In genomic region chr13:63512411-63512810, GRCm38 (mm10) we compare ENCODE assay signal across 16 mouse cellular contexts. TPM values are rescaled to one million over a fixed set of nuclear protein-coding genes. Genes with fewer than 3 reads are reported as not detected.
DNase-seq lines count a peak whose midpoint lies in the region; ATAC-seq lines count a peak whose summit lies in the region.
"Had no signal": no experiment of that assay in that cellular context is flagged by ENCODE, and none has a peak within 500 bp of the region (broad histone marks: within the 10 kb centered on the region; RNA-seq: fewer than 3 reads in every experiment).

No protein-coding gene starts in this region.

- no peak overlapping the region for H3K4me3 ChIP-seq in heart, embryonic 13.5 days
- no peak overlapping the region for H3K4me3 ChIP-seq in midbrain, embryonic 12.5 days
- H3K4me3 ChIP-seq in midbrain, embryonic 16.5 days (ENCODE audit: low read depth, low read length), result no peak overlapping the region
- H3K4me3 ChIP-seq in neural tube, embryonic 11.5 days (ENCODE audit: low read depth, low read length), result no peak overlapping the region
- H3K4me3 ChIP-seq: gastrocnemius, adult 2 months; liver, embryonic 13.5 days had no signal

- no peak for ATAC-seq in heart, embryonic 13.5 days (ENCODE audit: extremely low read depth, insufficient number of reproducible peaks, low FRiP score, low TSS enrichment)
- ATAC-seq in midbrain, embryonic 12.5 days (ENCODE audit: low FRiP score, low read depth), result peak; percentile 41; the same call in 1 of the 2 replicates
- no peak for ATAC-seq in midbrain, embryonic 16.5 days
- ATAC-seq in neural tube, embryonic 11.5 days (ENCODE audit: insufficient read depth, low FRiP score, low TSS enrichment), result no peak
- ATAC-seq: forebrain, postnatal 0 days had no signal

- no peak overlapping the region for H3K9ac ChIP-seq in heart, embryonic 13.5 days
- H3K9ac ChIP-seq in midbrain, embryonic 12.5 days (replicated peaks), result no peak overlapping the region
- no peak overlapping the region for H3K9ac ChIP-seq in midbrain, embryonic 16.5 days (ENCODE audit: low read depth, low read length)
- H3K9ac ChIP-seq in neural tube, embryonic 11.5 days (ENCODE audit: low read length), result no peak overlapping the region
- H3K9ac ChIP-seq: forebrain, postnatal 0 days; liver, embryonic 13.5 days had no signal

- H3K36me3 ChIP-seq in heart, embryonic 13.5 days, result peaks cover 98% of the 10 kb centered on the region
- peaks cover 79% of the 10 kb centered on the region for H3K36me3 ChIP-seq in midbrain, embryonic 12.5 days
- peaks cover 27% of the 10 kb centered on the region for H3K36me3 ChIP-seq in midbrain, embryonic 16.5 days (ENCODE audit: control insufficient read depth, insufficient read depth, low read length)
- peaks cover 33% of the 10 kb centered on the region for H3K36me3 ChIP-seq in neural tube, embryonic 11.5 days (ENCODE audit: control insufficient read depth, insufficient read depth, low read length)

- H3K4me1 ChIP-seq in heart, embryonic 13.5 days, result peaks cover 15% of the 10 kb centered on the region
- H3K4me1 ChIP-seq in midbrain, embryonic 12.5 days, result peaks cover 45% of the 10 kb centered on the region
- peaks cover 12% of the 10 kb centered on the region; the same call in 1 of the 2 replicates for H3K4me1 ChIP-seq in midbrain, embryonic 16.5 days (ENCODE audit: control insufficient read depth, insufficient read depth, low read length)
- H3K4me1 ChIP-seq in neural tube, embryonic 11.5 days (ENCODE audit: control insufficient read depth, insufficient read depth, low read length), result peaks cover 29% of the 10 kb centered on the region
- H3K4me1 ChIP-seq: liver, embryonic 13.5 days had no signal

- H3K4me2 ChIP-seq in heart, embryonic 13.5 days, result no peak overlapping the region
- no peak overlapping the region for H3K4me2 ChIP-seq in midbrain, embryonic 12.5 days (replicated peaks)
- H3K4me2 ChIP-seq in midbrain, embryonic 16.5 days (ENCODE audit: low read length), result no peak overlapping the region
- no peak overlapping the region for H3K4me2 ChIP-seq in neural tube, embryonic 11.5 days (ENCODE audit: low read depth)
- H3K4me2 ChIP-seq: liver, embryonic 13.5 days had no signal

- no peaks in the 10 kb centered on the region for H3K27me3 ChIP-seq in heart, embryonic 13.5 days (replicated peaks)
- no peaks in the 10 kb centered on the region for H3K27me3 ChIP-seq in midbrain, embryonic 12.5 days
- H3K27me3 ChIP-seq in midbrain, embryonic 16.5 days (ENCODE audit: control insufficient read depth, insufficient read depth, low read depth, low read length), result no peaks in the 10 kb centered on the region
- H3K27me3 ChIP-seq in neural tube, embryonic 11.5 days (ENCODE audit: control insufficient read depth, insufficient read depth, low read length), result no peaks in the 10 kb centered on the region
- H3K27me3 ChIP-seq: liver, embryonic 13.5 days had no signal

- WGBS in heart, embryonic 13.5 days, result 55% methylated on average over 6 of the region's 6 CpGs
- 36% methylated on average over 5 of the region's 6 CpGs for WGBS in midbrain, embryonic 12.5 days
- 29% methylated on average over 6 of the region's 6 CpGs for WGBS in midbrain, embryonic 16.5 days
- WGBS in neural tube, embryonic 11.5 days, result 25% methylated on average over 6 of the region's 6 CpGs

- peak overlapping the region; percentile 53 for H3K27ac ChIP-seq in heart, embryonic 13.5 days (replicated peaks)
- H3K27ac ChIP-seq in midbrain, embryonic 12.5 days (replicated peaks), result no peak overlapping the region
- no peak overlapping the region for H3K27ac ChIP-seq in midbrain, embryonic 16.5 days (ENCODE audit: low read length)
- no peak overlapping the region for H3K27ac ChIP-seq in neural tube, embryonic 11.5 days (ENCODE audit: low read depth, low read length)
- H3K27ac ChIP-seq: gastrocnemius, adult 2 months; liver, embryonic 13.5 days had no signal

- H3K9me3 ChIP-seq in heart, embryonic 13.5 days, result no peaks in the 10 kb centered on the region
- H3K9me3 ChIP-seq in midbrain, embryonic 12.5 days, result no peaks in the 10 kb centered on the region
- no peaks in the 10 kb centered on the region for H3K9me3 ChIP-seq in midbrain, embryonic 16.5 days (replicated peaks; ENCODE audit: control insufficient read depth, low read length, poor library complexity, severe bottlenecking)
- no peaks in the 10 kb centered on the region for H3K9me3 ChIP-seq in neural tube, embryonic 11.5 days (ENCODE audit: control insufficient read depth, low read length)
- H3K9me3 ChIP-seq: liver, embryonic 13.5 days had no signal

- peak; percentile 60 to 71 for DNase-seq in adrenal gland, adult (ENCODE audit: inconsistent age in 2 of 2, low spot score in 1 of 2)
- DNase-seq in adrenal gland, postnatal 4 days (ENCODE audit: low spot score in 2 of 2), result no peak
- no peak for DNase-seq in heart, adult 9 months (ENCODE audit: low spot score in 2 of 2)
- DNase-seq in neural tube, embryonic 11.5 days (ENCODE audit: low spot score), result peak; percentile 60
- no peak for DNase-seq in kidney, adult 9 months
- DNase-seq: cerebellum, adult 18-20 months; forebrain, postnatal 0 days; gastrocnemius, adult 2 months; kidney, adult 8-10 months; liver, embryonic 13.5 days; lung, postnatal 14 days; right cerebral cortex, postnatal 14 days; thymus, adult 18-20 months had no signal

RNA-seq across cellular contexts. Expression of gene Fancc, which starts 15.3 kb away (rescaled TPM):
- total RNA-seq in adrenal gland, postnatal 4 days (2021), result 10 to 100 TPM; 17.1 to 18.9 TPM
- polyA plus RNA-seq in heart, embryonic 13.5 days (2015; fragmentation: Nextera tagmentation; extraction: Ambion mirVana), result 13.8 and 14.0 TPM in 2 replicates
- polyA plus RNA-seq in midbrain, embryonic 12.5 days (2016; fragmentation: Nextera tagmentation; extraction: Ambion mirVana), result 23.5 and 24.8 TPM in 2 replicates
- polyA plus RNA-seq in midbrain, embryonic 16.5 days (2015; fragmentation: Nextera tagmentation; extraction: Ambion mirVana), result 14.2 and 15.2 TPM in 2 replicates
- 22.2 and 26.3 TPM in 2 replicates for polyA plus RNA-seq in neural tube, embryonic 11.5 days (2014; fragmentation: Nextera tagmentation; extraction: Ambion mirVana)

Comparison
In these comparisons a context has a peak if more than half of its experiments do, and no peak if none do; other contexts are left out.
1. DNase-seq: peak in adrenal gland, adult (2 of 2) and neural tube, embryonic 11.5 days (single experiment); none in adrenal gland, postnatal 4 days (0 of 2), heart, adult 9 months (0 of 2) and kidney, adult 9 months (single experiment).